Mouse (Mus musculus): Measurements from ENCODE around the gene Dcbld1. TPM values are rescaled to one million over a fixed set of nuclear protein-coding genes. Genes with fewer than 3 reads are reported as not detected.

Dcbld1 gene
- 35.2 and 37.0 TPM in 2 replicates for polyA plus RNA-seq (2015; fragmentation: Nextera tagmentation; extraction: Ambion mirVana)

DNA sequence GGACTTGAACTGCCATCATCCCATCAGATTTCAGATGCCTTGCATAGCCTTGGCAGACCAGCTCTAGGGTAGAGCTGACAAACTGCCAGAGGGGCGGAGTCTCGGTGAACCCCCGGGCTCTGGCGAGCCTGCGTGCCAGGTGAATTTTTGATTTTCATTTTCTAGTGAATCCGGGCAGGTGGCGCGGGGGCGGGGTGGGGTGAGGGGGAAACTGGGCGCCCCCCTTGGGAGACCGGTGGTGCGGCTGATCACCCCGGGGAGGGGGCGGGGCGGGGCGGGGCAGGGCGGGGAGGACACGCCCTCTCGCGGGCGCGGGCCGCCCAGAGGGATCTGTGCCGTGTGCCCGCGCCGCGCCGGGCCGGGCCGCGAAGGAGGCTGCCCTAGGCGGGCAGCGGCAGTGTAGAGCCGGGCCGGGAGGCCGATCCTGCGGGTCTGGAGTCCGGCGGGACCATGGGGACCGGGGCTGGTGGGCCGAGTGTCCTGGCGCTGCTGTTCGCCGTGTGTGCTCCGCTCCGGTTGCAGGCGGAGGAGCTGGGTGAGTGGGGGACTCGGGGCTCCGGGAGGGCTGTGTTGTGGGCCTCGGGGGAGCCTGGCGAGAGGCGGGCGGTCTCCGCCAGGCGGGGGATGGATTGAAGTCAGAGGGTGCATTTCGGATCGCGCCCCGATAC lies at the start of gene Dcbld1:
Dcbld1 (plus strand) TSS at position 319 of the 668 bp plus-strand sequence.
- H3K4me2 ChIP-seq: peak within 1 kb of the TSS; percentile 65
- H3K9me3 ChIP-seq: no peaks in the 10 kb centered on the region
- no peaks in the 10 kb centered on the region for H3K36me3 ChIP-seq
- peak within 1 kb of the TSS; percentile 83 for H3K27ac ChIP-seq (replicated peaks)
- peak within 1 kb of the TSS; percentile 83 for H3K9ac ChIP-seq
- peak; percentile 95 for ATAC-seq (ENCODE audit: low read depth)
- peaks cover 17% of the 10 kb centered on the region for H3K4me1 ChIP-seq (replicated peaks)
- H3K27me3 ChIP-seq: peaks cover 5% of the 10 kb centered on the region; the same call in 1 of the 2 replicates
- H3K4me3 ChIP-seq: peak within 1 kb of the TSS; percentile 66
- 0% methylated on average over 56 of the region's 60 CpGs for WGBS

DNA sequence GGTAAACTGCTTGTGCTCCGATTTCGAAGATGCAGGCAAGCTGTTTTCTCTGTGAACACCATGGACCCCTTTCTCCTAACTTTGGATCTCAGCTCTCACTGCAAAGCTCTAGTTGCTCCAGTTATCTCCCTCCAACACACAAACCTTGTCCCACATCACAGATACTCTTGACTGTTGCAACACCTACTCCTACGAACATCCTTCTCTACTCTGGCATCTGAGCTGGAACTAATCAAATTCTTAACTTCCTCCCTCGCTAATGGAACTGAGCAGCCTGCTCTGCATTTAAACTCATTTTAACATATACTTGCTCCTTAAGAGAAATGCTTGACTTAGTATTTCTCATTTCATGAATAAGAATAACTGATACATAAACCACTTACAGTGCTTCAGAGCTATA lies 47.5 kb upstream of the Dcbld1 start:
- H3K4me2 ChIP-seq: no peak overlapping the region
- ATAC-seq (ENCODE audit: low read depth): no peak
- no peaks in the 10 kb centered on the region for H3K27me3 ChIP-seq
- no peaks in the 10 kb centered on the region for H3K9me3 ChIP-seq
- H3K9ac ChIP-seq: no peak overlapping the region
- H3K4me1 ChIP-seq (replicated peaks): no peaks in the 10 kb centered on the region
- no peak overlapping the region for H3K27ac ChIP-seq (replicated peaks)
- 86% methylated on average over 4 of the region's 4 CpGs for WGBS
- no peaks in the 10 kb centered on the region for H3K36me3 ChIP-seq
- H3K4me3 ChIP-seq: no peak overlapping the region

DNA sequence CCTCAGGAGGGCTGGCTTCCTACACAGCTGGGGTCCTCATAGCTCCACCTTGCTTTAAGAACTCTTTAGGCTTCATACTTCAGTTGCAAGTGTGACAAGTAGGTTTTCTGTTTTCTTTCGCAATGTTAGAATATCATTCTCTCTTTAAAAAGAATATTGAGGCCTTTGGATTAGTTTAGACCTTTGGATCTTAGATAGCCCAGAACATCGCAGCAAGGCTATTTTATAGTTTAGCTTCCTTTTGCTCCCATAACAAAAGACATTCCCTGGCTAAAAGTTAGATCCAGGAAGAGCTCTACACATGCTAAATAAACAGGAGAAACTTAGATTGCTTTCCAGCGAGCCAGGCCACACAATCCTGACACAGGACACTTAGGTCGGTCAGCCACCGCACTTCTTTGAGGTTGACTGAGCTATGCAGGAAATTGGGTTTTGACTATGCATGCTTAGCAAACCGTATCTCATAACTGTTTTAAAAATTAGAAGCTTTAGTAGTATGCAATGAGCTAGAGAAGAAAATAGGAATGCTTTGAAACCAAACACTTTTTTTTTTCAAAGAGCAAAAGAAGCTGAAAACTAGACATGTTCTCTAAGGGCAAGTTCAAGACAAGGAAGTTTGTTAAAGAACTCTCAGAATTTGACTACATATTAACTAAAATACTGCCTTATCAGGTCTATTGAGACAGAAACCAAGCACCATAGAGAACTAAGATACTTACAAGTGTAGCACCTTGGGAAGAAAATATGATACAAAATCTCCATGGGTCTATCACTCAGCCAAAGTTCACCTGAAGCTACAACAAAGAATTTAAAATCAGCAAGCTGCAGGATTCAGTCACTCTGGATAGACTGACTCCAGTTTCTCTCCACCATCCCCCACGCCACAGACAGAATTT lies 38.2 kb upstream of the Dcbld1 start, which contains the start of gene Ros1:
Ros1 (minus strand) TSS at position 288 of the 896 bp plus-strand sequence.
- 85% methylated on average over 7 of the region's 7 CpGs for WGBS
- Histone ChIP-seq H3K27ac (replicated peaks) (no peak within 1 kb of the TSS), H3K4me3 (no peak within 1 kb of the TSS), H3K9me3 (no peaks in the 10 kb centered on the region), H3K9ac (no peak within 1 kb of the TSS), H3K27me3 (no peaks in the 10 kb centered on the region), H3K36me3 (no peaks in the 10 kb centered on the region), H3K4me1 (replicated peaks) (no peaks in the 10 kb centered on the region), H3K4me2 (no peak within 1 kb of the TSS)
- no peak for ATAC-seq (ENCODE audit: low read depth)

DNA sequence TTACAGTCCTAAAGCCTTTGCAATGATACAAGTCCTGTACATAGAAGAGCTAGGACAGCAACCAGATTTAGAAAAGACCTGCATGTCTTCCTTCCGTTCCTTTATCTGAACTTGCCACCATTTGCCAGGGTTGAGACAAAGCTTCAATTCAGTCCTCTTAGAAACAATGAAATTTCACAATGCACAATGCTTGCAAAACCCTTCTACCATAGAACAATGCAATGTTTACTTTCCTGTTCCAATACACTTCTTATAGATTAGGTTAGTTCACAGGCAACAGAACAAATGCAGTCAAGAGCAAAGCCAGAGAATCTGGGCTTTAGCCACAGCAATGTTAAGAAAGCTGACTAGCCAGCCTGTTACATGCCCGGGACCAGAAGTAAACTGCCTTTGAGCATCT lies 29.4 kb upstream of the Dcbld1 start:
- no peak overlapping the region for H3K9ac ChIP-seq
- no peak for ATAC-seq (ENCODE audit: low read depth)
- 84% methylated on average over 2 of the region's 2 CpGs for WGBS
- H3K36me3 ChIP-seq: no peaks in the 10 kb centered on the region
- H3K4me3 ChIP-seq: no peak overlapping the region
- no peak overlapping the region for H3K27ac ChIP-seq (replicated peaks)
- H3K4me2 ChIP-seq: no peak overlapping the region
- no peaks in the 10 kb centered on the region for H3K9me3 ChIP-seq
- H3K27me3 ChIP-seq: no peaks in the 10 kb centered on the region
- no peaks in the 10 kb centered on the region for H3K4me1 ChIP-seq (replicated peaks)

DNA sequence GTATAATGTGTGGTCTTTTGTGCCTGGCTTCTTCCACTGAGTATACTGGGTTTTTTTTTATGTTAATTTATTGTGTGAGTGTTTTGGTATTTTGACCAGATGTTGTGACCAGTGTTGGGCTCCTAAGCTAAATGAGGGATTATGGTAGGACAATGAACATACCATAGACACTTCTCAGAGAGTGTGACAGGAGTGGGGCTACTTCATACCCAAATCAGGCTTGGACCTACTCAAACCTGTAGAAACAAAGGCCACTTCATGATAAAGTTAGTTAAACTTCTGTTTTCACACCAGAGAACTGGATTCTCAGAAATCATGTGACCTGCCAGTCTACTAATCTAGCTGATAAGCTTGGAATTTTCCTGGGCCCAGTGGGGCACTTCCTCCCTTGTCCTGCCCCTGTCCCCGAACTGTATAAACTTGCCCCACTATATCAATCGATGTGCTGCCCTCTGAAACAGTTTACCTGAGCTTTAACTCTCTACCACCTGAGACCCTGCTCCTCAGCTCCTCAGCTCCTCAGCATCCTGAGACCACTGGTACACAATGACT lies 18.1 kb upstream of the Dcbld1 start:
- no peaks in the 10 kb centered on the region for H3K9me3 ChIP-seq
- H3K4me3 ChIP-seq: no peak overlapping the region
- no peak for ATAC-seq (ENCODE audit: low read depth)
- no peak overlapping the region for H3K4me2 ChIP-seq
- no peaks in the 10 kb centered on the region for H3K36me3 ChIP-seq
- H3K9ac ChIP-seq: no peak overlapping the region
- H3K27ac ChIP-seq (replicated peaks): no peak overlapping the region
- 59% methylated on average over 2 of the region's 2 CpGs for WGBS
- no peaks in the 10 kb centered on the region for H3K4me1 ChIP-seq (replicated peaks)
- no peaks in the 10 kb centered on the region for H3K27me3 ChIP-seq

DNA sequence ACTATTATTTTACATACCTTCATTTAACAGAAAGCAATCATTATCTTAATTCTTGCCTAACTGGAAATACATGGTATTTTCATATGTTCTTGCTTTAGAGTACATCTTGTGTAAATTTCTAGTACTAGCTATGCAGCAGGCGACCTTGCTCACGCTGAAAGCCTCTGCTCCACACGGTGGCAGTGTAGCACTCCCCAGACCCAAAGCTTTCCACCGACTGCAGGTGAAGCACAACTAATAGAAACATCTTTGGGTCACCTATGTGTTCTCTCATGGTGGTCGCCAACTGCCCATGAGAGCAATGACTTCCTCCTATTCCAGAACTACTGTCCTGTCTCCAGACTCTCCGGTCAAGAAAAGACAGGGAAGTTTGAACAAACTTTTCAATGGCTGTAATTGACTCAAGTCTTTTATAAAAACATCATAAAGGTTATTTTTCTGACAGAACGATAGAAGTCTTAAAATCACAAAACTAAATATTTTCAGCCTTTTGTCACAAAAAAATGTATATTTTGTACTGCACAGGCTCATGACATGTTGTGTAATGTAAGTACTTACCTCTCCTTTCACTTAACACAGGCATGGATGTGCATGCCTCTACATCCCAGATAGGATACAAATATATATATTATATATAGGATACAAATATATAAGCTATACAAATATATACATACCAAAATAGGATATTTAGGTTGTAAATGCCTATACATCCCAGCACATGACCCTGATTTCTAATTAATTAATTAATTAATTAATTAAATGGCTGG lies 16.4 kb upstream of the Dcbld1 start:
- no peak overlapping the region for H3K4me2 ChIP-seq
- H3K9ac ChIP-seq: no peak overlapping the region
- no peaks in the 10 kb centered on the region for H3K36me3 ChIP-seq
- H3K27me3 ChIP-seq: no peaks in the 10 kb centered on the region
- no peaks in the 10 kb centered on the region for H3K9me3 ChIP-seq
- peak; percentile 71 for ATAC-seq (ENCODE audit: low read depth)
- H3K27ac ChIP-seq (replicated peaks): no peak overlapping the region
- WGBS: 29% methylated on average over 7 of the region's 7 CpGs
- no peaks in the 10 kb centered on the region for H3K4me1 ChIP-seq (replicated peaks)
- no peak overlapping the region for H3K4me3 ChIP-seq

DNA sequence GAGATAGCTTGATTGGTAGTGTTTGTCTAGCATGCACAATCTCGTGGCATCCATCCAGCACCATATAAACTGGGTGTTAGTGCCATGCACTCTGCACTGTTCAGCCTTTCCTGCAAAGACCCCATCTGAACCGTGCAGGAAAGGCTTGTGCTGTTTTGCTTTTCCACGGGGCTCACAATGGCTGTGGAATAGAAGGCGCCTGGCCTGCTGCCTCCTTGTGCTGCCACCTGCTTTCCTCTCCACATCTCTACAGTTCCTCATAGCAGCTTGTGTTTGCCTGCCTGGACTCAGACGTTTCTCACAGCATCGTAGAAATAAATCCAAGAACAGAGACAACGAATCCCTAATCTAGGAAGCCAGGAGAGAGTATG lies 15.9 kb upstream of the Dcbld1 start:
- WGBS: 43% methylated on average over 7 of the region's 7 CpGs
- H3K9ac ChIP-seq: no peak overlapping the region
- H3K27me3 ChIP-seq: no peaks in the 10 kb centered on the region
- no peaks in the 10 kb centered on the region for H3K9me3 ChIP-seq
- no peak overlapping the region for H3K27ac ChIP-seq (replicated peaks)
- H3K36me3 ChIP-seq: no peaks in the 10 kb centered on the region
- no peak overlapping the region for H3K4me3 ChIP-seq
- no peaks in the 10 kb centered on the region for H3K4me1 ChIP-seq (replicated peaks)
- peak; percentile 75 for ATAC-seq (ENCODE audit: low read depth)
- no peak overlapping the region for H3K4me2 ChIP-seq

DNA sequence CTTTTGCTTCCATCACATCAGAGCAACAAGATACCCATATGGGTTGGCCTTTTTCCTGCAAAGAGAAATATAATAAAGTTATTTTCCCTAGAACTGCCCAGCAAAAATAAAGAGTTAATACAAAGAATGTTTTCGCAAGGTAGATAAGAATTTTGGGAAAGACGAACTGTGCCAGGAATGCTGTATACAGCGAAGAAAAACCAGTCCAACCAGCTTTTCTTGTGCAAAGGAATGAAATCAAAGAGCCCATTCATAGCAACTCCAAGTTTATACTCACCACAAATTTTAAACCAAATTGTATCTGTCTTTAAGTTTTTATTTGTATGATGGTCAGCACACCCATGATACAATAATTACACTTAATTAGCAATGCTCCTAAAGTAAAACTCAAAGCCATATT lies 13.8 kb upstream of the Dcbld1 start:
- Histone ChIP-seq H3K27ac (replicated peaks) (no peak overlapping the region), H3K4me1 (replicated peaks) (no peaks in the 10 kb centered on the region), H3K27me3 (no peaks in the 10 kb centered on the region), H3K9me3 (no peaks in the 10 kb centered on the region), H3K9ac (no peak overlapping the region), H3K4me3 (no peak overlapping the region), H3K36me3 (no peaks in the 10 kb centered on the region), H3K4me2 (no peak overlapping the region)
- no peak for ATAC-seq (ENCODE audit: low read depth)
- 81% methylated on average over 3 of the region's 3 CpGs for WGBS

DNA sequence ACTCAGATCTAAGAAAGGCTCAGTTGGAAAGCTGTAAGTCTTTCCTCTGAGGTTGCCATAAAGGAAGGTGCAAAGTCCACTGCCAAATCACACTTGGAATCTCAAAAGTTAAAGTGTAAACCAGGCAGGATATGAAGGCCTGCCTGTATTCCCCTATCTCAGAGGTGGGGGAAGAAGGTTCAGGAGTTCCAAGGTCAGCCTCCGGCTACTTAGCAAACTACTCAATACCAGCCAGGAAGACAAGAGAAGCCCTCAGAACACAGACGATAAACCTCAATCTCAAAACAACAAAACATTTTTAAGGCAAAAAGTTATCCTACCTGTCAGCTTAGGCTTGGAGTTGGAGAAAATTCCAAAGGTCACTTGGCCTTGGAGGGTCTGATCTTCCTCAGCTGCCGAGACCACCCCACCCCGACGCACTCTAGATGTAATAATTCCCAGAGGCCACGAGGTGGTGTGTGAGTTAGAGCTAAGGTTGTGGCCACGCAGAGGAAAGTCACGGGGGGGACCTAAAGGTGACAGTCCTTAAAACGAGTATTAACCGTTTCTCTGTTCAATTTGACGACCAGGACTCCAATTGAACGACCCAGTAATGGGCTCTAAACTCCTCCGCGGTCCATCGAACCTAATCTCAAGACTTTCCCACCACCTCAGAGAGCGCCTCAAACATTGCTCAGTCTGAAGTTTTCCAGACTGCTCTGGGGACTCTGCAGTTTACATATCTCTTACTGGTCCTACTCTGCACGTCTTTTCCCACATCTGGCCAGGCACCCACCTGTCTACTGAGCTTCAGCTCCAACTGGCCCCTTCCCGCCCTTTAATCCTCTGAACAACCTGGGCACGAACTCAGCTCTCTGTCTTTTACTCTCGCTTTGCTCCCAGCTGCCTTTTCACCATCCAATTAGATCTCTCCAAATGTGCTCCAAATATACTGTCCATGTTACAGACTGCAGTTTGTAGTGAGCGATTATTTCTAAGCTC lies 933 bp upstream of the Dcbld1 start:
- peaks cover 17% of the 10 kb centered on the region for H3K4me1 ChIP-seq (replicated peaks)
- no peaks in the 10 kb centered on the region for H3K9me3 ChIP-seq
- H3K36me3 ChIP-seq: no peaks in the 10 kb centered on the region
- 13% methylated on average over 21 of the region's 21 CpGs for WGBS
- peaks cover 5% of the 10 kb centered on the region; the same call in 1 of the 2 replicates for H3K27me3 ChIP-seq
- H3K9ac ChIP-seq: no peak overlapping the region
- no peak overlapping the region for H3K27ac ChIP-seq (replicated peaks)
- peak; percentile 30; the same call in 1 of the 2 replicates for ATAC-seq (ENCODE audit: low read depth)
- peak overlapping the region; percentile 65 for H3K4me2 ChIP-seq
- H3K4me3 ChIP-seq: peak overlapping the region; percentile 66

DNA sequence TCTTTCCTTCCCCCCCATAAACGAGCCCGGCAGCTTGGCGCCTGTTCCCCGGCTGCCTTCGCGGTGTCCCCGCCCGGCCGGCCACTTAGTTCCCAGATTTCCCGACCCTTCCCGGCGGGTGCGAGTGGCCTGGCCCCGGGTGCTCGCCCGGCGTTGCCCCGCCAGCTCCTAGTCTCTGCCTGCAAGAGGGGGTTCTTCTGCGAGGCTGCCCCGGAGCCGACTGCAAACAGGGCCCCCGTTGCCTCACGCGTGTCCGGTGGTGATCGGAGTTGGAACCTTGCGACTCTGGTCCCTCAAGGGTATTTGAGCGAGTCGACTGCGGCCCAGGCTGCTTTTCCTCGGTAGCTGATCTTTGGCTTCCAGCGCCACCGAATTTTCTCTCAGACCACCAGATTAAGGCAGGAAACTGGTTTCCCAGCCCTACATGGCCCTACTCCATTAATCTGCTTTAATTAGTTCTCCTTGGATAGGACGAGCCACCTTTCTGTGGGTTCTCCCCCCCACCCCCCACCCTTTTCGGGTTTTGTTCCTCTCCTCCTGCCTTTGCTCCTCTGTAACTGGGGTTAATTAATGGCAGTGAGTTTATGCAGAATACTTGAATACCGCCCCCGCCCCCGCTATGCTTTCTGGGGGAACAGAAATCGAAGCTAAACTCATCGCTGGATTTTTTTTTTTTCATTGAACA lies 692 bp downstream of the Dcbld1 start:
- peak overlapping the region; percentile 65 for H3K4me2 ChIP-seq
- under 1% methylated on average over 39 of the region's 40 CpGs for WGBS
- peaks cover 17% of the 10 kb centered on the region for H3K4me1 ChIP-seq (replicated peaks)
- H3K9me3 ChIP-seq: no peaks in the 10 kb centered on the region
- ATAC-seq (ENCODE audit: low read depth): peak; percentile 74
- H3K36me3 ChIP-seq: no peaks in the 10 kb centered on the region
- peaks cover 5% of the 10 kb centered on the region; the same call in 1 of the 2 replicates for H3K27me3 ChIP-seq
- H3K4me3 ChIP-seq: peak overlapping the region; percentile 66
- peak overlapping the region; percentile 83 for H3K9ac ChIP-seq
- H3K27ac ChIP-seq (replicated peaks): peak overlapping the region; percentile 83
